Mouse (Mus musculus) midbrain, embryonic 10.5 days (tissue): ENCODE data around the gene Trappc2l. TPM values are rescaled to one million over a fixed set of nuclear protein-coding genes. Genes with fewer than 3 reads are reported as not detected.
A peak's percentile ranks its signal among the peaks of the same experiment; 100 is the strongest.

Experiments used
- DNase-seq: peaks from one replicate; pipeline ENCODE4 v3.0.0-alpha.2; 2017; ENCODE audit warnings: low spot score
- H3K27ac ChIP-seq: fragments of 300-500 bp; sonication (generic); replicated peaks from 2 replicates; pipeline ENCODE4 v1.5.1; 2016; ENCODE audit warnings: mild to moderate bottlenecking
- H3K27me3 ChIP-seq: fragments of 300-500 bp; sonication (generic); 2 replicates; pipeline ENCODE4 v1.6.1; 2016; ENCODE audit warnings: low read depth, mild to moderate bottlenecking; ENCODE audit not compliant: poor library complexity, severe bottlenecking
- H3K36me3 ChIP-seq: fragments of 300-500 bp; sonication (generic); 2 replicates; pipeline ENCODE4 v1.6.1; 2016; ENCODE audit warnings: mild to moderate bottlenecking, moderate library complexity
- H3K4me1 ChIP-seq: fragments of 300-500 bp; sonication (generic); 2 replicates; pipeline ENCODE4 v1.6.1; 2016
- H3K4me3 ChIP-seq: fragments of 300-500 bp; sonication (generic); 2 replicates; pipeline ENCODE4 v1.5.1; 2016; ENCODE audit warnings: mild to moderate bottlenecking, moderate library complexity
- H3K9me3 ChIP-seq: fragments of 300-500 bp; sonication (generic); replicated peaks from 2 replicates; pipeline ENCODE4 v1.6.1; 2016; ENCODE audit warnings: mild to moderate bottlenecking
- WGBS: fragments of 180-500 bp; shearing (Covaris S2); methylation state at CpG from one replicate; pipeline ENCODE4 v1.1.7; 2016; 5-methylcytosine and 5-hydroxymethylcytosine counted together
- polyA plus RNA-seq: library from polyadenylated mRNA; unstranded; fragments of >200 nt; fragmentation: Nextera tagmentation; extraction: Ambion mirVana; gene quantifications from 2 replicates; pipeline ENCODE4 v1.2.1, GENCODE M21; 2016

The Trappc2l gene
- polyA plus RNA-seq, 1 experiment from 2014 or later = 51.0 TPM

DNA sequence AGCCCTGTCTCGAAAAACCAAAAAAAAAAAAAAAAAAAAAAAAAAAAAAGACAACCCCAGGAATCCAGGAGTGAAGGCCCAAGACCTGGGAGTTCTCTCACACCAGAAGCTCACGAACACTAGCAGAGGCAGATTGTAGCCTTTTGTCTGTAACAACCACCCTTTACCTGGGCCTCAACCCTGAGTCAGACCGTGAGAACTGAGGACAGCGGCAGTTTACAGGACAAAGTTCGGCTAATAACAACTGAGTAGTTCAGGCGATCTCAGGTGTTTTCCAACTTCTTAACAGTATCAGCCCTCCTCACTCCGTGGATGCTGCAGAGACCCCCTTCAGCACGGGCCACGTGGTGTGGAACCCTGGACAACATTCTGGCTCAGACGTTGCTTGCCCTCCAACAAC lies 24.7 kb upstream of the Trappc2l start:
- WGBS = 89% methylated on average over 10 of the region's 10 CpGs
- no peak overlapping the region for H3K27ac ChIP-seq
- no peak for DNase-seq

DNA sequence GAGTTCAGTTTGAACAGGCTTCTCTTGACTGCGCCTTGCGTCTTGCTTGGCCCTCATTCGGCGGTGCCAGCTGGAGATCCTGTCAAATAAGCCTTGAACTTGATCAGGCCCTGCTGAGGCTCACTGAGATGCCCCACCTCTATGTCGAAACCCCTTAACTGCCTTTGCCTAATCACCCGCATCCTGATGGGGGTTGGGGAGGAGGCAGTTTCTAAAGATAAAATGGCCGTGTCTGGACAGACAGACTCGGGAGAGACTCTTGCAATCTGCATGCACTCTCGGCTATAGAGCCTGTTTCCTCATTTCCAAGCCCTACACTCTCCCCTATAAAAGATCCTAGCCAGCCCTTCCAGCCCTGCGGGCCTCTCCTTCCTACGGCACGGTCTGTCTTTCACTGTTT lies 18.2 kb upstream of the Trappc2l start:
- no peak overlapping the region for H3K4me3 ChIP-seq
- H3K27ac ChIP-seq = no peak overlapping the region
- H3K36me3 ChIP-seq = 0 out of 2 replicates have a peak, but pooled peaks cover 7% of the 10 kb centered on the region
- no peaks in the 10 kb centered on the region for H3K9me3 ChIP-seq
- 0 out of 2 replicates have a peak, but pooled peaks cover 4% of the 10 kb centered on the region for H3K4me1 ChIP-seq
- no peaks in the 10 kb centered on the region for H3K27me3 ChIP-seq
- DNase-seq = no peak
- 85% methylated on average over 12 of the region's 12 CpGs for WGBS

More for the DNA sequence above, 24.7 kb upstream of the Trappc2l start:
- Histone ChIP-seq H3K4me3 (no peak overlapping the region), H3K36me3 (no peaks in the 10 kb centered on the region), H3K4me1 (peaks cover 4% of the 10 kb centered on the region; the same call in 1 of the 2 replicates), H3K27me3 (no peaks in the 10 kb centered on the region), H3K9me3 (no peaks in the 10 kb centered on the region)

DNA sequence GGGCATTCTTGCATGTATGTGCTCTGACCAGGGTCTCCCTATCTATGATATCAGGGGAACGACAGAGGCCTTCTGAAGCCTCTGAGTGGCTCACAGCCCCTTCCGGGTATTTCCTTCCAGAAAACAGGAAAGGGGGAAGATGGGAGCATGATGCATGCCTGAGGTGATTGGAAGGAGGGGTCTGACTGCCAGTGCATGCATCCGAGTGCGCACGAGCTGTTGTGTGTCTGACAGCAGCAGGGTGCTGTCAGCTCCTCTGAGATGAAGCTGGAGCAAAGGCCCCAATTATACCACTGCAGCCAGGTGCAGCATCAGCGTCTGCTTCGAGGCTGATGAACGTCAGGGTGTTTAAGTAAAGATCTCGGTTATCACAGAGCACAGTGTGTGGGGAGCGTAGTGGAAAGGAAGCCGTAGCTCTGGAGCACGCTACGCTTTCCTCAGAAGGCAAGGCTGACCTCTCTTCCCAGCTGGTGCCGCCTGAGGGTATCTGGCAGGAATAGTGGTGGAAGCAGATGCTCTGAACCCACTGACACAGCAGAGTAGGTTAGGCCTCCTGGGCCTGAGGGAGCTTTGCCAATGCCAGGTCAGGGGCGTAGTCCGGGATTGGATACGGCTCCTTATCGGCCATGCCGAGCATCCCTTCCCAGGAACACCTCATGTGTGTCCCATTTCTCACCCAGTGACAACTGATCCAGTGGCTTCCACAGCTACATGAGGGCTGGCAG lies 17.5 kb upstream of the Trappc2l start:
- H3K27me3 ChIP-seq = no peaks in the 10 kb centered on the region
- H3K27ac ChIP-seq = no peak overlapping the region
- no peaks in the 10 kb centered on the region for H3K9me3 ChIP-seq
- WGBS = 89% methylated on average over 19 of the region's 19 CpGs
- 0 out of 2 replicates have a peak, but pooled peaks cover 7% of the 10 kb centered on the region for H3K36me3 ChIP-seq
- no peak overlapping the region for H3K4me3 ChIP-seq
- H3K4me1 ChIP-seq = 0 out of 2 replicates have a peak, but pooled peaks cover 4% of the 10 kb centered on the region
- DNase-seq = no peak

DNA sequence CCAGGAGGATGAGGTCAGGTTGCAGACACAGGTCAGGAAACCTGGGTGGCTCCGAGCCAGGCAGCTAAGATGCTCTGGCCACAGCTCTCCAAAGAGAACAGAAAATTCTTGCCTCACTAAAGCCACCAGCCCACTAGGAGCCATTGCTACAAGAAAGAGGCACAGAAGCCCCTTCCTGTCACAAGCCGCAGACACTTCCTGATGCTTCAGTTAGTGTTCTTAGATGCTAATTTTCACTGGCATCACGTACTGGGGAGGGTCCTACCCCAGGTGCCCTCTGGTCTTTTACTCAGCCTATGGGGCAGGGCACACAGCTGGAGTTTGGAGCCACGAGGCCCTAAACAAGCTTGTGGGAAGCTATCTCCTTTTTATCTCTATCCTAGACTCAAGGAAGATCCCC lies 15.4 kb upstream of the Trappc2l start:
- Histone ChIP-seq H3K27me3 (no peaks in the 10 kb centered on the region), H3K4me1 (0 out of 2 replicates have a peak, but pooled peaks cover 4% of the 10 kb centered on the region), H3K36me3 (0 out of 2 replicates have a peak, but pooled peaks cover 7% of the 10 kb centered on the region), H3K9me3 (no peaks in the 10 kb centered on the region), H3K27ac (no peak overlapping the region), H3K4me3 (no peak overlapping the region)
- DNase-seq = no peak
- whole genome bisulfite sequencing = 54% methylated on average over 4 of the region's 4 CpGs

DNA sequence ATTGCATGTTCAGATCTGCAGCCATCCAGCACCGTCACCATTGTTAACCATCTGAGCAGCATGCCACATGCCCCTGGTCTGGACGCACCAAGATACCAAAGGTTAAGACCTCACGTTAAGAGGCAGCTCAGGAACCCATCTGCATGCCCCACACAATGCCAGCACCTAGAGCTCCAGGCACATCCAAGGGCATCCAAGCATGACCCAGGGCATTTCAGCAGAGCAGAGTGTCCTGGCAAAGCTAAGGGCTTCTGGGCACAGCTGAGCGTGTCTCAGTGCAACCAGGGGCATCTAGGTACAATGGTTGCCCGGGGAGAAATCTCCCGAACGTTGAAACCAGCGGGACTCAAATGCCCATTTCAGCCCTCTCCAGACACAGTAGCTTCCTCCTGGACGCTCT lies 10.8 kb upstream of the Trappc2l start:
- 0 out of 2 replicates have a peak, but pooled peaks cover 2% of the 10 kb centered on the region for H3K36me3 ChIP-seq
- no peak overlapping the region for H3K4me3 ChIP-seq
- no peak for DNase-seq
- H3K27ac ChIP-seq = no peak overlapping the region
- no peaks in the 10 kb centered on the region for H3K27me3 ChIP-seq
- 88% methylated on average over 9 of the region's 9 CpGs for WGBS
- 0 out of 2 replicates have a peak, but pooled peaks cover 4% of the 10 kb centered on the region for H3K4me1 ChIP-seq
- no peaks in the 10 kb centered on the region for H3K9me3 ChIP-seq

DNA sequence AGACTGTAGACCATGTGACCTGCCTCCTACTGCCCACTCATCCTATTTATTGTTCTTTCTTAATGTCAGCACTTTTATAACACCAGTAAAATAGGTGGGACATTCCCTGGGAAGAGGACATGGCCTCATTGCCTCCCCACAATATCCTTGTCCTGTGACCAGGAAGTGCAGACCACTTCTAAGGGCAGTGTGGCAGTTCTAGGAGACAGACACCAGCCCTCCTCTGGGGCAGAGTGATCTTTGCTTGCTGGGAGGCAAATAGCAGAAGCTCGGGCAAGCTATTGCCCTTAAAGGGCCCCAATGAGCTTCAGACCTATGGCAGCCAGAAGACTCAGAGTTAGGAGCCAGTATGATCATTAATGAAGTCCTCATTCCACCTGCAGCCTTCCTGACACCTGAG lies 6.8 kb upstream of the Trappc2l start:
- Histone ChIP-seq H3K4me1 (no peaks in the 10 kb centered on the region), H3K9me3 (no peaks in the 10 kb centered on the region), H3K36me3 (no peaks in the 10 kb centered on the region), H3K4me3 (no peak overlapping the region), H3K27me3 (no peaks in the 10 kb centered on the region), H3K27ac (no peak overlapping the region)
- 91% methylated on average over 1 of the region's 1 CpGs for WGBS
- no peak for DNase-seq

DNA sequence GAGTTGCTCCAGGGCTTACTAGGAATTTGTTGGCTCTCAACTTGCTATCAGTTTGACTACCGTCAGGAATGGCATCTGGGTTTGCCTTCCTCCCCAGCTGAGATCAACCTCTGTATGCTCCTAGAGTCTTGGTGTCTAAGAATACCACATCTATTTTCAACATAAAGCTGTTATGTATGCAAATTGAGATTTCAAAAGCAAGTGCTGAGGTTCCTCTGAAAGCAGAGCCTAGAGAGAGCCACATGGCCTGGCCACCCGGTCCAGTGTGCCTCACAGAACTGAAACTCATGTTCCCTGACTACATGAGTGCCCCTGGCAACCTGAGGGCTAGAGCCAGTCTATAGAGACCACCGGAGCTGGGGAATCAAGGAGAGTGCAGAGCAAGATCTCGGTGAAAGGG lies 6.1 kb upstream of the Trappc2l start:
- H3K27ac ChIP-seq = no peak overlapping the region
- no peaks in the 10 kb centered on the region for H3K36me3 ChIP-seq
- H3K9me3 ChIP-seq = no peaks in the 10 kb centered on the region
- no peak for DNase-seq
- no peak overlapping the region for H3K4me3 ChIP-seq
- no peaks in the 10 kb centered on the region for H3K27me3 ChIP-seq
- WGBS = 85% methylated on average over 4 of the region's 4 CpGs
- peaks cover 2% of the 10 kb centered on the region for H3K4me1 ChIP-seq

DNA sequence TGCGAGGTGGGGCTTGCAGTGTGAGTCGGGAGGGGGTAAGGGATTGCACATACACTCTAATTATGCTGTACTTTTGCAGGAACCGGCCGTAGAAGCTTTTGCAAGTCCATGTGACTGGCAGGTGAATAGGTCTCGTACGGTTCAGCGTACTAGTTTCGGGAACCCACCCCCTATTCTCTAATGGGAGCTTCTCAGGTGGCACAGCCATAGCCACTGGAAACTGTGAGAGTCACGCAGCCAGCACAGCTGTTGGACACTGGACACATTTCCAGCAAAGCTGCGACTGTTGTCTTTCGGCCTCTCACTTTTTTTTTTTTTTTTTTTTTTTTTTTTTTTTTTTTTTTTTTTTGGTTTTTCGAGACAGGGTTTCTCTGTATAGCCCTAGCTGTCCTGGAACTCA lies 4.6 kb upstream of the Trappc2l start:
- Histone ChIP-seq H3K27ac (no peak overlapping the region), H3K4me3 (no peak overlapping the region), H3K9me3 (no peaks in the 10 kb centered on the region), H3K4me1 (peaks cover 11% of the 10 kb centered on the region), H3K36me3 (no peaks in the 10 kb centered on the region), H3K27me3 (no peaks in the 10 kb centered on the region)
- WGBS = 91% methylated on average over 11 of the region's 12 CpGs
- DNase-seq = no peak

DNA sequence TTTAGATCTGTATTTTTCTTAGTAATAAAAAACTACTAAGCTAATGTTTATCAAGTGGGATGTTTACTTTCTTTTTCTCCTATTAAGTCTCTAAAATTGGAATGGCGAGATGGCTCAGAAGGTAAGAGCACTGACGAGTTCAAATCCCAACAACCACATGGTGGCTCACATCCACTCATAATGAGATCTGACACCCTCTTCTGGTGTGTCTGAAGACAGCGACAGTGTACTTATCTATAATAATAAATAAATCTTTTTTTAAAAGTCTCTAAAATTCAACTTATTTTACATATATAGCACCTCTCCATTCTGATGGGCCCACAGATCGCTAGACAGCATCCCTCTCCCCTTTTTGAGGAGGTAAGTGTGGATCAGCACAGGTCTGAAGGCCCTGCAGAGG lies 1.2 kb upstream of the Trappc2l start:
- peak overlapping the region; percentile 89 for H3K27ac ChIP-seq
- H3K36me3 ChIP-seq = 0 out of 2 replicates have a peak, but pooled peaks cover 10% of the 10 kb centered on the region
- no peaks in the 10 kb centered on the region for H3K27me3 ChIP-seq
- H3K4me1 ChIP-seq = peaks cover 24% of the 10 kb centered on the region
- no peaks in the 10 kb centered on the region for H3K9me3 ChIP-seq
- WGBS = 60% methylated on average over 4 of the region's 4 CpGs
- DNase-seq = no peak
- peak overlapping the region; percentile 80 for H3K4me3 ChIP-seq

DNA sequence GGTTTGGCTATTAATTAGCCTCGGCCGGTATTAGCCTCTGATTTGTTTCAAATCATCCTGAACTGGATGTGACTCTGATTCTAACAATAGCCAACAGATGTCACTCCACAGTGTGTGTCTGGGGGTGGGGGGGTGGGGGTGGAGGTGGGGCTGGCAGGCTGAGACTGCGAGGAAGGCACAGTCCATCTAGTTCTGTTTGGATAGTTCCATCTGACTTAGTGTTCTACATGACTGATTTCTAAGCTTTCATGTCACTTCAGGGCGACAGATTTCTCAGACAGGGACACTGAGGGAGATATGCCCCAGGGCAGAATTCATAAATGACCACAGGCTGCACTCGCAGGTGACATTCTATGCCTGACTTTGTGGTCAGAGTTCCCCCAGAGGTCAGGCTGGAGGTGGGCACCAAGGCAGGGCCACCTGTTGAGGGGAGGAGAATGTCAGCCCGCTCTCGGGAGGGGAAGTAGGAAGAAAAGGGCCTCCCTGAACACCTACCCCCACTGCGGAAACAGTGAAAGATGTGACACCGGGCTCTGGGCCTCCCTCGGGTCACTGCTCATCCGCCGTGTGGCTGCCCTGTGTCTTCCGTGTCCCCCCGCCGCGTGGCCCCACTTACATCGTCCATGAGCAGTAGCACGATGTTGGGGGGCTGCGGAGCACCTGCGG lies 695 bp upstream of the Trappc2l start:
- WGBS = 5% methylated on average over 20 of the region's 20 CpGs
- no peak for DNase-seq

DNA sequence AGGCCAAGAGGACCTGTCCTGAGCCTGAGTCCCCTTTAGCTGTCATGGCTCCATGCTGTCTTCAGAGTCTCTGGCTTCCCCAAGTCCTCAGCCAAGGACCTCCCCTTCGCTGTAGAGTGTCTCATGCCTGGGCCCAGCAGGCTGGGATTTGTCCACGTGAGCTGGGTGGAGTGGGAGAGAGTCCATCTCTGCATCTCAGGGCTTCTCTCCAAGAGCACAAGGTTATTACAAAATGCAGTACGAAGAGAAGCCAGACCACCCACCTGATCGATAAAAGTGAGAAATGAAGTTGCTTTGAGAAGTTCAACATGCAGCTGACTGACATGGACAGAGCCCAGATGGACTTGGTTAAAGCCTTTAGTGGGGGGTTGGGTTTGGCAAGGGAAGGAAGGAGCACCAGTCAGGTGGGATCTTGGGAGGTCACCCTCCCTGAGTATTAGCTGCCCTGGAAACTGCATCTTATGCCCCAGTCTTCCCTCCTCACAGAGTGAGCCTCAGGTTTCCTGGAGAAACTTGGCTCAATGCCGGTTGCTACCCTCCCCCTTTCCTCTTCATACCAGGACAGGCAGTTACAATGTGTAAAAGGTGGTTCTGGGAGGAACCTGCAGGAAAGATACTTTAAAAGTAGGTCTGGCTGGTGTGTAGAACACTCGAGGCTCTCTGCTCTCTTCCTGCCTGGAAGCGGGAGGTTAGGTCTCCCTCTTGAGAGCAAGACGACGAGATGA lies 4.9 kb downstream of the Trappc2l start:
- Histone ChIP-seq H3K4me1 (peaks cover 34% of the 10 kb centered on the region), H3K36me3 (0 out of 2 replicates have a peak, but pooled peaks cover 14% of the 10 kb centered on the region), H3K27me3 (no peaks in the 10 kb centered on the region), H3K9me3 (no peaks in the 10 kb centered on the region), H3K4me3 (no peak overlapping the region), H3K27ac (no peak overlapping the region)
- 73% methylated on average over 9 of the region's 9 CpGs for WGBS
- no peak for DNase-seq

More for the DNA sequence above, 695 bp upstream of the Trappc2l start:
- 0 out of 2 replicates have a peak, but pooled peaks cover 14% of the 10 kb centered on the region for H3K36me3 ChIP-seq
- peaks cover 24% of the 10 kb centered on the region for H3K4me1 ChIP-seq
- H3K27ac ChIP-seq = peak overlapping the region; percentile 89
- no peaks in the 10 kb centered on the region for H3K9me3 ChIP-seq
- H3K27me3 ChIP-seq = no peaks in the 10 kb centered on the region
- H3K4me3 ChIP-seq = peak overlapping the region; percentile 80

DNA sequence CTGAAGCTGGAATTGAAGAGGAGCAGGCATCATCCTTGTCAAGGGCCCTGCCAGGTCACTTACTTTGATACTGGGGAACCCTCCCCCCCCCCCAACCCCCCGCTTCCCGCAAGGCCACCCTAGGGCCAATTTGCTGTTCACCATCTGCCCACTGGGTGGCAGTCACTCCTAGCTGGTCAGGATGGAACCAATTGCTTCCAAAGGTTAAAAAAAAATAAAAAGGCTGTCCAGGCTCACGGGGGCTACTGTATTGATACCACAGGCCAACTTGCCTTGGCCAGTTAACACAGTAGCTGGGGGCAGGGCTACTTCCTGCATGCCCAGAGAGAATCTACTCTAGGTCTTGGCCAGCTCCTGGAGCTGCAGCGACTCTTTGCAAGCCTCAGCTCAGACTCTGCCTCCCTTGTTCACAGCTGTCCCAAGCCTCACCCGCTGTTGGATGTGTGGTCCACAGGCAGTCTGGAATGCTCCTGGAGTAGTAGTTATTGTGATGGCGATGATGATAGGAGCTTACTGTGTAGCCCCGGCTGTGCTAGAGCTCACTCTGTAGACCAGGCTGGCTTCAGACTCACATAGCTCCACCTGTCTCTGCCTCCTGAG lies 6.6 kb downstream of the Trappc2l start:
- WGBS = 37% methylated on average over 5 of the region's 7 CpGs
- Histone ChIP-seq H3K9me3 (no peaks in the 10 kb centered on the region), H3K4me3 (no peak overlapping the region), H3K36me3 (0 out of 2 replicates have a peak, but pooled peaks cover 14% of the 10 kb centered on the region), H3K4me1 (peaks cover 28% of the 10 kb centered on the region), H3K27me3 (no peaks in the 10 kb centered on the region), H3K27ac (peak overlapping the region; percentile 14; the same call in 1 of the 2 replicates)
- peak; percentile 66 for DNase-seq
